Mouse (Mus musculus): Measurements from ENCODE around the gene Me1. TPM values are rescaled to one million over a fixed set of nuclear protein-coding genes. Genes with fewer than 3 reads are reported as not detected.

Me1 gene
- polyA plus RNA-seq, 1 experiment from 2014 or later = 51.6 TPM

DNA sequence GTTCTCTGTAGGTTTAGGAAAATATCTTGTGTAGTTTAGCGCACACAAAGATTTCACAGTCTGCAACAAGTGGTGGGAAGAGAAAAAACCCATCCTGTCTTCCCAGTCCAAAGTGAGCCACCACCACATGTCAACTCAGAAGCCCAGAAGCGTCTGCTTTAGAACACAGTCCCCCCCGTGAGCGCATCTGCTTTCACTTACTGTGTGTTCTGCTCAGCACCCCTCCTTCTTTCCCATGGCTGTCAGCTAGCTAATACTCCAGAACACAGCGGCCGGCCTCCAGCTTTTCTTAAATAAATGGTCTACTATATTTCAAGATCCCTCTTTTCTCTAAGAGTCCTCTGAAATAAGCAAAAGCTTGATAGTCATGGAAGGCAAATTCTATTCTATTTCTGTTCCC is 66.4 kb downstream of the Me1 start:
- 77% methylated on average over 6 of the region's 6 CpGs for WGBS
- Histone ChIP-seq H3K9ac (ENCODE audit: low read depth, low read length) (no peak overlapping the region), H3K36me3 (ENCODE audit: control insufficient read depth, insufficient read depth) (no peaks in the 10 kb centered on the region), H3K4me1 (replicated peaks; ENCODE audit: control insufficient read depth, insufficient read depth, low read length) (no peaks in the 10 kb centered on the region), H3K9me3 (ENCODE audit: control insufficient read depth) (no peaks in the 10 kb centered on the region), H3K27me3 (replicated peaks; ENCODE audit: control insufficient read depth, insufficient read depth, low read length) (no peaks in the 10 kb centered on the region), H3K4me2 (replicated peaks; ENCODE audit: low read depth) (no peak overlapping the region), H3K27ac (ENCODE audit: low read depth, low read length) (no peak overlapping the region), H3K4me3 (ENCODE audit: low read depth, low read length) (no peak overlapping the region)
- ATAC-seq = no peak
- TF ChIP-seq CTCF (IDR thresholded peaks at IDR 0.05; ENCODE audit: low read depth) = no peak

DNA sequence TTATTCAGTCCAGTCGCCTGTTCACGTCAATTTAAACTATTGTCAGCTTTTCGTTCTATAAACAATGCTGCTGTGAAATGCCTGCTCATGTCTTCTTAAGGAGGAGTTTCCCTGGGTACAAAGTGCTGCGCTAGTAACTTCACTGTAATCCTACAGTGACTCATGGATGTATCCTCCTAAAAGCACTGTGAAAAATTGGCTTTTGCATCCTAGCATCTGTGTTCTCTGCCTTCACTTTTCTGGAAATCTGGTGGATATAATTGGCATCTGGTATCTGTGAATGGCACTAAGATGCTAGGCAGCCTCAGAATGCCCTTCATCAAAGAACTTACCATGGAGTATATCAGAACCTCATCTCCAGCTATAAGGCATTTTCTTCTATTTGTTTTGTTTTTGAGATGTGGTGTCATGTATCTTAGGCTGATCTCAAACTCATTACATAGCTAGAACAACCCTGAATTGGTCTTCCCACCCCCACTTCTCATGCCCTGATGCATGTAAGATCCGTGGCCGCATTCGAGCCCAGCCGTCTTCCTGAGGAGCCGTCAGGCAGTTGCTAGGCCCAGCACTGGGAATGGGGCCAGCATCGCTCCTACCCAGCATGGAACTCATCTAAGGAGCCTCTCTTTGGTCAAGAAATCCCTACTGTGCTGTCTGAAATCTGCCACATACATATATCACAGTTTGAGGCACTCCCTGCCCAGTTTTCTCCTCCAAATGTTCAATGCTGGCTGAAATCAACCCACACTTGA is 67.8 kb downstream of the Me1 start:
- no peak for TF ChIP-seq CTCF (IDR thresholded peaks at IDR 0.05; ENCODE audit: low read depth)
- 66% methylated on average over 10 of the region's 10 CpGs for WGBS
- no peak for ATAC-seq
- no peaks in the 10 kb centered on the region for H3K27me3 ChIP-seq (replicated peaks; ENCODE audit: control insufficient read depth, insufficient read depth, low read length)
- no peak overlapping the region for H3K9ac ChIP-seq (ENCODE audit: low read depth, low read length)
- no peak overlapping the region for H3K4me3 ChIP-seq (ENCODE audit: low read depth, low read length)
- no peak overlapping the region for H3K4me2 ChIP-seq (replicated peaks; ENCODE audit: low read depth)
- no peaks in the 10 kb centered on the region for H3K36me3 ChIP-seq (ENCODE audit: control insufficient read depth, insufficient read depth)
- no peaks in the 10 kb centered on the region for H3K4me1 ChIP-seq (replicated peaks; ENCODE audit: control insufficient read depth, insufficient read depth, low read length)
- no peak overlapping the region for H3K27ac ChIP-seq (ENCODE audit: low read depth, low read length)
- no peaks in the 10 kb centered on the region for H3K9me3 ChIP-seq (ENCODE audit: control insufficient read depth)

DNA sequence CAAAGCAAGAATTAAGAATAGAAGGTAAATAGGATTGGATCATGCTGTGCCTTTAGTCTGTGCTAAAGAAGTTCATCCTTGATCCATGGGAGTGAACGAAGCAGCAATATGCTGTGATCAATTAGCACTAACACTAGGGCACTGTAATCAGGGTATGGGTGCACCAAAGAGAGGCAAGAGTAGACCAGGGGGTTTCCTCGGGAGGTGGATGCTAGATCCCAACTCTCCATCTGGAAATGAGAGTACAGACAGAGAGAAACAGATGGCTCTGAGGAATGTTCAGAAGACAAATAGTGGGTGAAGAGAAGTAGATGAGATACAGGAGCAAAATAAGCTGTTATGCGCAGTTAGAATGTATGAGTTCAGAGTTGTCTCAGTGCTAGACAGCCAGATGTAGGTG is 68.8 kb downstream of the Me1 start:
- no peak for ATAC-seq
- no peak overlapping the region for H3K9ac ChIP-seq (ENCODE audit: low read depth, low read length)
- H3K36me3 ChIP-seq (ENCODE audit: control insufficient read depth, insufficient read depth) = no peaks in the 10 kb centered on the region
- TF ChIP-seq CTCF (IDR thresholded peaks at IDR 0.05; ENCODE audit: low read depth) = no peak
- H3K9me3 ChIP-seq (ENCODE audit: control insufficient read depth) = no peaks in the 10 kb centered on the region
- H3K27ac ChIP-seq (ENCODE audit: low read depth, low read length) = no peak overlapping the region
- H3K27me3 ChIP-seq (replicated peaks; ENCODE audit: control insufficient read depth, insufficient read depth, low read length) = no peaks in the 10 kb centered on the region
- WGBS = 84% methylated on average over 3 of the region's 3 CpGs
- H3K4me1 ChIP-seq (replicated peaks; ENCODE audit: control insufficient read depth, insufficient read depth, low read length) = no peaks in the 10 kb centered on the region
- no peak overlapping the region for H3K4me2 ChIP-seq (replicated peaks; ENCODE audit: low read depth)
- no peak overlapping the region for H3K4me3 ChIP-seq (ENCODE audit: low read depth, low read length)

DNA sequence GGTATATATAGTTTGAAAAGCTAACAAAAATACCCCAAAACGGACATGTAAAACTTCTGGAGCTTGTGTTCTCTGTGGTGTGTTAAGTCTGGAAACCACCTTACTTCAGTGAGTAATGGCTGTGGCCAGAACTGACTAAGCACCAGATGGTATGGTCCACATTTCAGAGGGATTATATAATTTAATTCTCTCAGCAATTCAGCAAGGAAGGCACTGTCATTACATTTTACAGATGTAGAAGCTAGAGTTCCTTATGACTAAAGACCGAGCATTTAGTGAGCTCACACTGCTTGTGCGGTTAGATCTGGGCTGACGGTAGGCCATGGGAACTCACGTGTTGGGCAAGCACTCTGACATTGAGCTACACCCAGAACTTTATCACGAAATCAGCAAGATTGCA is 71.0 kb downstream of the Me1 start:
- Histone ChIP-seq H3K27me3 (replicated peaks; ENCODE audit: control insufficient read depth, insufficient read depth, low read length) (no peaks in the 10 kb centered on the region), H3K4me3 (ENCODE audit: low read depth, low read length) (no peak overlapping the region), H3K9ac (ENCODE audit: low read depth, low read length) (no peak overlapping the region), H3K36me3 (ENCODE audit: control insufficient read depth, insufficient read depth) (no peaks in the 10 kb centered on the region), H3K4me1 (replicated peaks; ENCODE audit: control insufficient read depth, insufficient read depth, low read length) (no peaks in the 10 kb centered on the region), H3K4me2 (replicated peaks; ENCODE audit: low read depth) (no peak overlapping the region), H3K27ac (ENCODE audit: low read depth, low read length) (no peak overlapping the region), H3K9me3 (ENCODE audit: control insufficient read depth) (no peaks in the 10 kb centered on the region)
- ATAC-seq = no peak
- WGBS = 76% methylated on average over 6 of the region's 6 CpGs
- no peak for TF ChIP-seq CTCF (IDR thresholded peaks at IDR 0.05; ENCODE audit: low read depth)

DNA sequence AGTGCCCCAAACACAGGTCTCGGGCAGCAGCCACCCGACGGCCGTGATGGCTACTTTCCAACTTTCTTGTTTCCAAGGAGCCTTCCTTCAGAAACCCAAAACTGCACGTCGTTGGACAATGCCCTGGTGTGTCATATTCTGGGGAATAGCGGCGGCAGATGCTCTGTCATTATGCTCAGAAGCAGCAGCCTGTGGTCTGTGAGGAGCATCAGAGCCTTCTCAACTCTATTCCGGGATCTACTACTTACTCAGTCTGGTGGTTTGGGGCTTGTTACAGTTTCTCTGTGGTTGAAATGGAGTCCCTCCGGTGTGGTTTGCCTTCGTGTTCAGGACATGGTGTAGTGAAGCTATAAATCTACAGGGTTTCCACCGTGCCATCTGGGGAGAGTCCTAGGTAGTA is 71.7 kb downstream of the Me1 start:
- Histone ChIP-seq H3K4me1 (replicated peaks; ENCODE audit: control insufficient read depth, insufficient read depth, low read length) (no peaks in the 10 kb centered on the region), H3K27ac (ENCODE audit: low read depth, low read length) (no peak overlapping the region), H3K27me3 (replicated peaks; ENCODE audit: control insufficient read depth, insufficient read depth, low read length) (no peaks in the 10 kb centered on the region), H3K9ac (ENCODE audit: low read depth, low read length) (no peak overlapping the region), H3K4me3 (ENCODE audit: low read depth, low read length) (no peak overlapping the region), H3K9me3 (ENCODE audit: control insufficient read depth) (no peaks in the 10 kb centered on the region), H3K36me3 (ENCODE audit: control insufficient read depth, insufficient read depth) (no peaks in the 10 kb centered on the region), H3K4me2 (replicated peaks; ENCODE audit: low read depth) (no peak overlapping the region)
- ATAC-seq = no peak
- WGBS = 85% methylated on average over 12 of the region's 12 CpGs
- TF ChIP-seq CTCF (IDR thresholded peaks at IDR 0.05; ENCODE audit: low read depth) = no peak

DNA sequence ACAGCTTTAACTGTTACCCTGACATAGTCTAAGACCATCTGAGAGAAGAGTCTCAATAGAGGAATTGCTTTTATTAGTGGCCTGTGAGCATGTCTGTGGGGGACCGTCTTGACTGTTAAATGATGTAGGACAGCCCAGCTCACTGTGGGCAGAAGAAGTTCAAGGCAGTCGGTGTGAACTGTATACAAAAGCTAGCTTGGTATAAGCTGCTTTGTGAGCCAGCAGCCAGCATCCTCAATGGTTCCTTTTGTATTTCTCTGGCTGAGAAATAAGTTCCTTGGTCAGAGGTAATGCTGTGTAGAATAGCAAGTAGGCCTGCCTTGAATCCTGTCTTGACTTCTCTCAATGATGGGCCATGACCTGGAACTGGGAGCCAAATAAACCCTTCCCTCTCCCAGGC is 73.7 kb downstream of the Me1 start:
- no peaks in the 10 kb centered on the region for H3K9me3 ChIP-seq (ENCODE audit: control insufficient read depth)
- H3K27me3 ChIP-seq (replicated peaks; ENCODE audit: control insufficient read depth, insufficient read depth, low read length) = no peaks in the 10 kb centered on the region
- H3K36me3 ChIP-seq (ENCODE audit: control insufficient read depth, insufficient read depth) = 0 out of 2 replicates have a peak, but pooled peaks cover 5% of the 10 kb centered on the region
- ATAC-seq = no peak
- no peak for TF ChIP-seq CTCF (IDR thresholded peaks at IDR 0.05; ENCODE audit: low read depth)
- 81% methylated on average over 2 of the region's 2 CpGs for WGBS
- no peak overlapping the region for H3K9ac ChIP-seq (ENCODE audit: low read depth, low read length)
- H3K4me3 ChIP-seq (ENCODE audit: low read depth, low read length) = no peak overlapping the region
- H3K4me2 ChIP-seq (replicated peaks; ENCODE audit: low read depth) = no peak overlapping the region
- H3K4me1 ChIP-seq (replicated peaks; ENCODE audit: control insufficient read depth, insufficient read depth, low read length) = no peaks in the 10 kb centered on the region
- H3K27ac ChIP-seq (ENCODE audit: low read depth, low read length) = no peak overlapping the region
